Mouse (Mus musculus) spleen, adult 2 months (tissue): Measurements from ENCODE around the gene Rb1.

Experiments used
- CTCF ChIP-seq: fragments of 200-500 bp; IDR thresholded peaks from 2 replicates; pipeline ENCODE4 v1.5.1; 2011; ENCODE audit warnings: mild to moderate bottlenecking, inconsistent platforms; ENCODE audit not compliant: insufficient read depth, insufficient read length, insufficient replicate concordance; ENCODE audit errors: extremely low read depth
- POLR2A ChIP-seq: fragments of 200-500 bp; IDR thresholded peaks from 2 replicates; pipeline ENCODE4 v1.6.1; 2011; ENCODE audit warnings: low read depth, low read length, inconsistent platforms

DNA sequence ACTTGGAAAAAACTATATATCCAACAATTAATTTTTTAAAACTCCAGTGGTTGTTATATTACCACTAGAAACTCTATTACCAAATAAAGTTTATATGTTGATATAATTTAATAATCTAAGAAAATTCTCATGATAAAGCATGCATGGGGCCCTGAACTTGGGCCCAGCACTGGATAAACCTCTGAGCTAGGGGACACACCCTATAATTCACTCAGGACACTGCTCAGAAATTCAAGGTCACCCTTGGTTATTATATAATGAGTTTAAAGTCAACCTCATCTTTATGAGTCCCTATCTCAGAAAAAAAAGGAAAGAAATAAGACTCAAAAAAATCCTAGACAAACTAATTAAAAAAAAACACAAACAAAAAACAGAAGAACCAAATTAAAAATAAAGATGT is 8.7 kb downstream of the Rb1 start:
- TF ChIP-seq CTCF (no peak), POLR2A (no peak)
